Mouse (Mus musculus): ENCODE measurements around the gene Stard10.

Stard10 gene

DNA sequence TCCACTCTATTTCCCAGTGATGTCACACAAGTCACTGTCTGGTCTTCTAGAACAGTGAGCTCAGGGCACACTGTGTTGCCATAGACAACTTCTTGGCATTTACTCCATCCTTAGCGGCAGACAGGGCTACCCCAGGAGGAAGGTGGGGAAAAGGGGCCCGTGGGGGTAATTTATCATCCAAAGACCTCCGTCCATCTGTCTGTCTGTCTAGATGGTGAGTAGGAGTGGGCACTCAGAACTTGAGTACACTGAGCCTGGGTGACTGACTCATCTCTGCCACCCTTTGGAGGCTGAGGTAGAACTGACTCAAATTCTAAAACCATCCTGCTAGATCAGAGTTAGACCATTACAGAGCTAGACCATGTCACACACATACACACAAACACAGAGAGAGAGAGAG, at the start of gene Stard10:
Gene Stard10, plus strand, starts transcription at position 73 of the 400 bp plus-strand sequence.
- no peak for DNase-seq (ENCODE audit: low read depth)

DNA sequence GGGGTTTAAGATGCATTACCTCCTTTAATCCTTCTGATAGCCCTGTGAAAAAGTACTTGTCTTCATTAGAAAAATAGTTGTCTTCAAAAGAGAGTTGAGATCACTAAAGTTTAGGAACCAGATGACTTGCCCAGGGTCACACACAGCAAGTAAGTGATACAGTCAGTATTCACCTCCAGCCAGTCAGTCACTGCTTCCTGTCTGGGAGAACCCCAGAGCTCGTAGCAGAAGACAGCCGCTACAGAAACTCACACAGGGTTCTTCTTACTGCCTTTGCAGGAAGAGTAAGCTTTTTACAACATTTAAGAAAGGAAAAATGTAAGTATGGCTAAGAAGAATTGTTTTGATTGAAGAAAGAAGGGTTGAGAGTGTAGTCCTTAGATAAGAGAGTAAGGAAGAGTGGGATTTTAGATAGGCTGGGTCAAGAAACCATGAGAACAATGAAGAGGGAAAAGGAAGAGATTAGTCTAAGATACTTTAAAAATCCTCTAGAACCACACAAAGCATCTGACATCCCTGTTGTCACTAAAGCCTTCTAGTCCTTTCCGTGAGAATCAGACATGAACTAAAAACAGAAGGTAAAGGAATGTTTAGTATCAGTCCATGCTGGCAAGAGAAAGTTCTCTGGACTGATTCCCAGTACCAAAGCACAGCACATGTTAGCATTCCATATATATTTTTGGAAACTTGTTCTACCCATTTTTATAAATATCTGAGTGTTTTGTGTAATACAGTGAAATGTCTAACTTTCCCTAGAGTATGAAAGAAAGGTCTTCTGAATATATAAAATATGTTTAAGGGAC, 49.2 kb upstream of the Stard10 start:
- no peak for DNase-seq (ENCODE audit: low read depth)

DNA sequence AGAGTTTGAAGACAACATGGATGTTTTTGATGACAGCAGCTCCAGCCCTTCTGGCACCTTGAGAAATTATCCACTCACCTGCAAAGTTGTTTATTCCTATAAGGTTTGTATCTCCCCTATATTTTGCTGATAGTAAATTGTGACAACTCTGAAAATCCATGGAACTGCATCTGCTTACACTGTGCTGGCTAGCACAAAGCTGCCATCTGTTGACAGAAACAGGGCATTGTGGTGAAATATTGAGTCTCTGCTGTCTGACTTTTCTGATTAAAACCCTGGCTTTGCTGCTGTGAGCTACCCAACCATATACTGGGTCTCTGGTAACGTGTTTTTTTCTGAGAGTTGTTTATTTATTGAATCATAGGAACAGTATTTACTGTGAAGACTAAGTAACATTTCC, 45.3 kb upstream of the Stard10 start:
- no peak for DNase-seq (ENCODE audit: low read depth)

DNA sequence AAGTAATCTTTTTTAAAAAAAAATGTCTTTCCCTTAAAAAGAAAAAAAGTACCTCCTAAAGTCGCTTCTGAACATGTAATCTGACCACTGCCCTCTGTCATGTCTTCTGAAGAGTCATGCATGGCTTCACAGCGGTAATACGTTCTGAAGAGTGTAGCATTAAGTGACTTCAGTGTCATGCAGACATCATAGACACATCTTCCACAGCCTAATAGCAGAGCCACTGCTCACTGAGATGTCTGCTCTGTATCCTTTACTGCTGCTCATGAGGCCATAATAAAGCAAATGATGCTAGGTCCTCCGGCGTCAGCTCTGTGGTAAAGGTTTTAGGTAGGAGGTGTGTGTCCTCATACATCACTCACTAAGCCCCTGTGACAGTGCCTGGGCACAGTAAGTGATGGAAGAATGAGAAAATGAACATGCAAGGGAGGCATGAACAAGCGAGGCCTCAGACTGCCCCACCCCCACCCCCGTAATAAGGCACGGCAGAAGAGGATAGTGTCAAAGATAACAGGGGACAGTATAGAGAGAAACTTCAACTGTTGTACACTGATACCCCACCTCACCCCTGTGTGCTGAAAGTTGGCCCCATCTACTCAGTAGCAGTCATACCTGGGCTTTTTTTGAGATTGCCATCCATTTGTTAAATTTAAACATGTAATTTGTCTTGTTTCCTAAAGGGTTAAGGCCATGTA, 44.3 kb upstream of the Stard10 start:
- DNase-seq (ENCODE audit: low read depth): no peak

DNA sequence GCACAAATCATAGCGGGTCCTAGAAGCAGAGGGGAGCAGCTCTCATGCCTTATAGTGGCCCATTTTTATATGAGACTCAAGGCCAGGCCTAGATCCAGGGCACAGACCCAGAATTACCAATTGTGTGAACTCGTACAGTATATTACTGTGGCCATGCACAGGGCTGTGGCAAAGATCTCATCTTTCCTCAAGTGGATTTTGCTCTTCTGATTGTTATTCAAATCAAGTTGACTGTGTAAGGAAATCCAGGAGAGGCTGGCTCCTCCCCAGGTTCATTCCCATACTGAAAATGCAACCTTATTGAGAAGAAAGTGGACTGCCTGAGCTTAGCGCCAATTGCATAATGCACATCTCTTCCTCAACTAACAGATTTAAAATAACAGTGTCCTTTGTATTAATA, 34.2 kb upstream of the Stard10 start:
- DNase-seq (ENCODE audit: low read depth): no peak

DNA sequence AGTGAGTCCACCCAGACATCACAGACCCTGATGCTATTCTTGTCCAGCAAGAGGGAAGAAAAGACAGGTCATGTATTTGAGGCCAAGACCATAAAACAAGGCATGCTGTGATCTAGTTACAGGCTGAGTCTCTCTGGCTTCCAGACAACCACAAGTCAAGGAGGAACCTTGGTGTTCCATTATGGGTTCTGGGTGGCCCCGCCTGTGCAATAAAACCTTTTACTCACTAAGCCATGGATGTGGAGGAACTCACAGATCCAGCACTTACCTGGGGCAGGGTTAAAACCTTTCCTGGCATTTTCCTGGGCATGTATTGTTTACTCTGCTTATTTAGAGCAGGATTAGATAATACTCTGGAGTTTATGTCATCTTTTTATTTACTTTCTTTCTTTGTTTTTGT, 32.4 kb upstream of the Stard10 start:
- no peak for DNase-seq (ENCODE audit: low read depth)

DNA sequence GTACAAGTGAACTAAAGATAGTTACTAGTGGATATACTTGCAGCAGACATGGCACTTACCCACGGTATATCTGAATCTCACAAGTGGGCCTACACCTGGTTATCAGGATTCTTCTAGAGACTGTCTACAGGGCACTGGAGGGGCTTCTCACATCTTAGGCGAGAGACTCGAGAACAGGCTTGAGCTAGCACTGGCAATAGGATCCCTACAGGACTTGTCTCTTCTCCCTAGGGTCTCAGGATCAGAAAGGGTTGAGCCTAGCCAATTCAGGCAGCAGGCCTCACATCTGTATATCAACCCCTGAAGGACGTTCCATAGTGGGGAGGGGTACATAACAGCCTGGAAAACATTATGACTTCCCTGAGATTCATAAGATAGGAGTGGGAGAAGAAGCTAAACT, 30.0 kb upstream of the Stard10 start:
- no peak for DNase-seq (ENCODE audit: low read depth)

DNA sequence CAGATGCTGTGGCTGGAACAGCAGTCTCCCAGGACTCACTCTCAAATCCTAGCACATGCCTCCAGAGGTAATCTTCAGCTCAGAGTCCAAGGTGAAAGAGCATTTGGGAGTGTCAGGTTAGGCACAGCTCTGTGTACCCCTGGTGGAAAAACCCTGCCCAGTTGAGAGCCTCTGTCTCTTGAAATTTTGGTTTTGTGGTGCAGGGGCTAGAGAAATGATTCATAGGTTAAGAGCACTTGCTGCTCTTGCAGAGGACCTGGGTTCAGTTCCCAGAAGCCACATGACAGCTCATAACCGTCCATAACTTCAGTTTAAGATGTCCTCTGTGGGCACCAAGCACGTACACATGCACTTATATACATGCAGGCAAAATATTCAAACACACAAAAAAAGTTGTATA, 29.1 kb upstream of the Stard10 start:
- no peak for DNase-seq (ENCODE audit: low read depth)

DNA sequence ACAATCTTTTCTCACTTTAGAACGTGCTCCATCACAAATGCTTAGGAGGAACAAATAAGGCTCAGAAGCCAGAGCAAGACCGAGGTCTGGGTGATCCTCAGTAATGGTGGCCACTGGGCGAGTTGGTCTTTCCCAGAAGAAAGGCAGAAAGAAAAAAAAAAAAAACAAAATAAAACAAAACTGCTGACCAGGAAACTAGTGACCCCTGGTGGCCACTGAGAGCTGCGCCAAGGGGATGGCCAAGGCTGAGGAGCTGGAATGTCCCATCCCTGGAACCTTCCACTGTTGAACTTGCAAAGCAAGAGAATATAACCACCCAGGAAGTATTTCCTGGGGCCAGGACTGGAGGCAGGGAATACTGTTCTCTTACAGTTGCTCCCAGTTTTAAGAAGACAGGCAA, 28.4 kb upstream of the Stard10 start:
- DNase-seq (ENCODE audit: low read depth): no peak

DNA sequence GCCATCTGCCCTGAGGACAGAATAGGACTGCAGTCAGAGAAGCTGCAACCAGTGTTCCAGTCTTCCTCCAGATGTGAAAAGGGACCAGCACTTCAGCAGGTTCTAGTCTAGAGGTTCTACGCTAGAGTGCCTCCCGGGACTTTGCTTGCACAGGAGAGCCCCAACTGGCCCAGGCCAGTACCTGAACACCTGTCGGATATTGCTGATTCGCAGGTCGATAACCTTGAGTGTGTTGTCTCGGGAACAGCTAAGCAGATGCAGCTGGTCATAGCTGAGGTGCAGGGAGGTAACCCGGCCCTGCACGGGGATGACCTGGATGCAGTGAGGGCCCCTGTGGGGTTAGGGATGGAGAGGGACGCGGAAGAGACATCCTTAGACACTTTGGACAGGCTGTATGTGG, 26.5 kb upstream of the Stard10 start:
- DNase-seq (ENCODE audit: low read depth): no peak

DNA sequence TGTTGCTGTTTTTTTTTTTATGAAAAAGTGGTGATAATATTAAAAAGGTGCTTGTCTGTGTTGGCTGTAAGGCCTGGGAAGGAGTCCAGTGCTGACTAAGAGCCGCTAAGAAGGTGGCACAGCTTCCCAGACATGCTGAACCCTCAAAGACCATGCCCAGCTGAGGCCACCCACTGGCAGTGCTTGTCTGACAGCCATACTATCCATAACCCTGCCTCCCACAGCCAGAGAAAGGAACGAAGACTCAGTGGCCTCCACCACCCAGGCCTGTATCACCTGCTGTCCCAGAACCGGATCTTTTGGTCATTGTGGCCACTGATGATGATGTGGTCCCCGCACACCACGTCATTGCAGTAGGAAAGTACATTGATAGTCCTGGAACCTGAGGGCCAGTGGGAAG, 25.7 kb upstream of the Stard10 start:
- DNase-seq (ENCODE audit: low read depth): no peak

DNA sequence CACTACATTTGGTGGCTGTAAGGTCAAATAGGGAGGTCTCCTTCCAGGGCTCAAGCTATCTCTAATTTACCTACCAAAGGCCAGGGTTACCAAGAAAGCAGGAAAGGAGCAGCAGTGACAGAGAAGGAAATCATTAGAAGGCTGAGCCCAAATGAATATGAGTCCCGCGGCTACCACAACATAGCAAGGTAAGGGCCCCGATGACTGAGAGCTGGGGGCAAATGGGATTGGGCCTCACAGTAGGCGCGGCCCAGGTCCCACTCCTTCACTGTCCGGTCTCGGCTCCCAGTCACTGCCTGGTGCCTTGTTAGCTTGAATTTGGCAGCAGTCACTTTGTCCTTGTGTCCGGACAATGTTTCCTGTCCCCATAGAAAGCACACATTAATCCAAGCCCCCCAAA, 25.2 kb upstream of the Stard10 start:
- no peak for DNase-seq (ENCODE audit: low read depth)

DNA sequence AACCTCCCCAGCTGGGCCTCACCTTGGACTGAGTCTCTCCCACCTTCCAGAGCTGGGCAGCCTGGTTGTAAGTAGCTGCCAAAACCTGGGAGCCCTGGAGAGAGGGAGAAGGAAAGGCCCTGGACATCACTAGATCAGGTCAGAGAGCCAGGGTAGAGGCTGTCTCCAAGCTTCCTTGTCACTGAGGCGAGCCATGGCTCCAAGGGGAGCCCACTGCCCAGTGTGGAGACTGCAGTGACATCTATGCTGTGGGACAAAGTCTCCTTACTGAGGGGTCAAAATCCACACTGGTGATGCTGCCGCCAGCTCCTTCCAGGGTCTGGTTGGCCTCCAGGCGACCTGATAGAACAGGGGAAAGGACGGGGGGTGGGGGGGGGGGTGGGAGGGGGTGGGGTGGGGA, 24.8 kb upstream of the Stard10 start:
- DNase-seq (ENCODE audit: low read depth): no peak

DNA sequence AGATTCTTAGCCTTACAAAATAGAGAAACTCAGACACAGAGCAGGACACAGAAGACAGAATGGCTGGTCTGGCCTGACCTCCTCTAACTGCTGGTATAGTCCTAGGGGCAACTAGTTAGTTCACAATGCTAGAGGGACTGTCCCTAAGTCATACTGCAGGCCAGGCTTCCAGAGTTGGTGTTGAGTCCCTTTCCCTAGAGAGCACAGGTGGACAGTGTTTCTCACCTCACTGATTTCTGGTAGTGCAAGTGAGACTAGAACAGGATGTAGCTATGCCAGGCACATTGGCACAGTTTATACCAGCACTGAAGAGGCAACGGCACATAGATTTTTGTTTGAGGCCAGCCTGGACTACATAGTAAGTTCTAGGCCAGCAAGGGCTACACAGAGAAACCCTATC, 24.2 kb upstream of the Stard10 start:
- no peak for DNase-seq (ENCODE audit: low read depth)

DNA sequence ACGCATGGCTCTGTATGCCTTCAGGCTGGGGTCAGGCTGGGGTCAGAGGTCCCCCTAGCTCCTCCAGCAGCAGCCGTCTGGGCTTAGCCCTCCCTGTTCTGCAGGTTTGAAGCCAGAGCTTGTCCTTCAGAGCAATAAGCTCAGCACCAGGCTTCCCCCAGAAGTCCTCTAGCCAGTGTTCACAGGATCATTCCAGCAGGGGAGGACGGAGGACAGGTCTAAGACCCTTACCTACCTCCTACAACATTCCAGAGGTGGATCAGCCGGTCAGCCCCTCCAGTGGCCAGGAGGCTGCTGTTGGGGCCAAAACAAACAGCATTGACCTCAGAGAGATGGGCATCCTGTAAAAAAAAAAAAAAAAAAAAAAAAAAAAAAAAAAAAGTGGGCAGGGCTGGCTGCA, 23.7 kb upstream of the Stard10 start:
- no peak for DNase-seq (ENCODE audit: low read depth)

DNA sequence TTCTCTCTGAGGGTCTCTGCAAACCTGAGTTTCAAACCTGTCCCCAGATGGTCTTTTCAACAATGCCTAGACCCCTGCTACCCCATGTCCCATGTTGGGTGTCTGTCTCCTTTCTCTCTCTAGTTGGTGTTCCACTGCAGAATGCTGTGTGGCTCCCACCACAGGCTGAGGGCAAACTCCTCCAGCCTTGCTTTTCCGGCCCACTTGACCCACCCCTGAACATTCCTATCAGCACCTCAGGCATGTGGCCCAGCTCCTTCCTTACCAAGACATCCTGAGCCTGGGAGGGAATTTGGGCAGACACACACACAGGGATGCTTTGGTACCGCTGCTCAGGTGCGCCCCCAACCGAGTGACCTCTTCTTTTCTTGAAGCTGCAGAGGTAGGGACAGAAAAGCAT, 23.3 kb upstream of the Stard10 start:
- DNase-seq (ENCODE audit: low read depth): no peak

DNA sequence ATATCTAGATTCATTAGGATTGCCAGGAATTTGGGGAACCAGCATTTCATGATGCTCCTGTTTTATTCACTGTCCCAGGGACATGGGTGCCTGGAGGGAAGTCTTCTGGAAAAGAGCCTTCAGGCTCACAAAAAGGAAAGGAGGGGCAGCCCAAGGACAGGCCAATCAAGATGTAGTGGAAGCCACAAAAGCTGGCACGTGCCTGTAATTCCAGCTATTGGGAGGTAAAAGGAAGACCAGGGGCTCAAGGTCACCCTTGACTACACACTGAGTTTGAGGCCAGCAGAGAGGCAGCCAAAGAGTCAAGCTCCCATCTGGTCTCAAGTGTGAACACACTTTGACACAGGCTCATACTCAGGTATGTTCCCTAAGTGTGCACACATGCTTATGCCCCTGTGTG, 21.4 kb upstream of the Stard10 start:
- no peak for DNase-seq (ENCODE audit: low read depth)

DNA sequence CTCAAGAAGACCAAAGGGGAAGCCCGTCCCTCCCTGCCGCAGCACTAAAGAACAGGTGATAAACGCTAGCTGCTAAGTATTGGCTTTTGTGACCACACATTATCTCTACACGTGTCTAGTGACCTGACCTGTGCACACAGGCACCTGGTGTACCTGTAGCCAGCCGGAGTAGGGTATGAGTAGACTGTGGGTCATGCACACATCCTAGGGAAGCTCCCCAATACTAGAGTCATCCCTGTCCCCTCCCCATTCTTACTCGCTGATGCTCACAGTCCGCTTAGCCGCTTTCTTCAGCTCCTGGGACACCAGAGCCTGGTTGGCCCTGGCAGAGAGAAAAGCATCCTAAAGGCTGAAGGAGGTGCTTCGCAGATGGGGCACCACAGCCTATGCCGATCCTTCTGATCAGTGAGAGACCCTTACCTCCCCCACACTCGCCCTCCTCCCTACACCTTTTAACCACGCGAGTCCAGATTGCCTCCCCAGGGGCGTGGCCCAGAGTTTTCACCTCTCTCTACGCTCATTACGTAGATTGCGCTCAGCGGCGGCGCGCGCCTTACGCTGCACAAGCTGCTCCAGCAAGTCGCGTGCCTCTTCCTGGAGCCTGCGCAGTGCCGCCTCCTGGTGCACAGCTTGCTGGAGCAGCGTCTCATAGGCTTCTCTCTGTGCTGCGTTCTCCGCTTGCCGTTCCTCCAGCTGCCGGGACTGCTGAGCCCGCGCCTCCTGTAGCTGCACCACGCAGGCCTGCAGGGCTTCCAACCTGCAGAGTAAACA, 20.4 kb upstream of the Stard10 start:
- DNase-seq (ENCODE audit: low read depth): no peak

DNA sequence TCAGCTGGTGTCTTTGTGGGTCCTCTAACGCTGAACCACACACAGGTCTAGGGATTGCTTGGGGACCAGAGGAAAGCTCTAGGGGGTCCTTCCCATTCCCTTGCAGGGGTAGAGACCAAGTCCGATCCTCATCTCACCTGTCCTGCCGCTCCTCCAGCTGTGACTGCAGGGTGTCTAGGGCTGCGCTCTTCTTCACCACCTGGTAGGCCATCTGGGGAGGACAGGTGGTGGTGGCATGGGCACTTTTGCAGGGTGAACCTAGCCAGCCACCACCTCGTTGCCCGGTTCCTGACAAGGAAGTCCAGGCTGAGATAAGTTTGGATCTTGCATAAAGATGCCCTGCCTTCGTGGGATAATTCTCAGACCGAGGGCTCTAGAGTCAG, 19.9 kb upstream of the Stard10 start:
- DNase-seq (ENCODE audit: low read depth): no peak

DNA sequence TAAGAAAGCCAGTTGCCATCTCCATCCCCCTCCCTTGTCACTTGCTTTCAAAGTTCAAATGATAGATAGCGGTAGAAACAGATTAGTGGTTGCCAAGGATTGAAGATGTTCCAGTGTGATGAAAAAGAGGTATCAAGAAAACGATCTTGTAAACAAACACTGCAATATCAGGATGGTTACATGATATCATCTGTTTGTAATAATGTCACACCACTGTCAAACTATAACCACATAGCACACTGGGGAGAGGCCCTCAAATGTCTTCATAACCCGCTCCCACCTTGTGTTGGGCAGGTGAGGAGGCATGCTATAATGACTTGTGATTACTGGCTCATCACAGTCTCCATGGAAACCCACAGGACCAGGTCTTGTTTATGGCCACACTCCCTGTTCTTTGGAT, 18.5 kb upstream of the Stard10 start:
- DNase-seq (ENCODE audit: low read depth): no peak

DNA sequence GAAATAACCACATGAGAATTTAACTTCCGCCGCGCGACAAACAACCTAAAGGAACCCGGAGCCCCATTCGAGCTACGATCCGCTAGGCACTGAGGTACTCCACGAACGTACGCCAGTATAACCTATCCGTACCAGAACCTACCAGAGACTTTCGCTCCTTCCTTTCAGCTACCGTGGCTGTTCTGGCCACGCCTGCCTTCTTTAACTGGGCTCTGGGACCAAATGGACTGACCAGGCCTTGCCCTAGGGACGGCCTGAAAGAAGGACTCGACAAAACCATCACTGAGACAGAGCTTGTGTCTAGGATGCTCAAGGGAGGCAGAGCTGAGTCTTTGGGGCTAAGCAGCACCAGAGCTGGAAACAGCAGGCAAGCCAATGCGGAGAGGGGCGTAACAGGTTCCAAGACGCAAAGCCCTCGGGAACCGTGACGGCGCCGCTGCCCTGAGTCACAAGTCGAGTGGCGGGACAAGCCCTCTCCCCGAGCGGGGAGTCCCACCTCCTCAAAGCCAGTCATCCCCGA, 15.5 kb upstream of the Stard10 start:
- DNase-seq (ENCODE audit: low read depth): no peak

DNA sequence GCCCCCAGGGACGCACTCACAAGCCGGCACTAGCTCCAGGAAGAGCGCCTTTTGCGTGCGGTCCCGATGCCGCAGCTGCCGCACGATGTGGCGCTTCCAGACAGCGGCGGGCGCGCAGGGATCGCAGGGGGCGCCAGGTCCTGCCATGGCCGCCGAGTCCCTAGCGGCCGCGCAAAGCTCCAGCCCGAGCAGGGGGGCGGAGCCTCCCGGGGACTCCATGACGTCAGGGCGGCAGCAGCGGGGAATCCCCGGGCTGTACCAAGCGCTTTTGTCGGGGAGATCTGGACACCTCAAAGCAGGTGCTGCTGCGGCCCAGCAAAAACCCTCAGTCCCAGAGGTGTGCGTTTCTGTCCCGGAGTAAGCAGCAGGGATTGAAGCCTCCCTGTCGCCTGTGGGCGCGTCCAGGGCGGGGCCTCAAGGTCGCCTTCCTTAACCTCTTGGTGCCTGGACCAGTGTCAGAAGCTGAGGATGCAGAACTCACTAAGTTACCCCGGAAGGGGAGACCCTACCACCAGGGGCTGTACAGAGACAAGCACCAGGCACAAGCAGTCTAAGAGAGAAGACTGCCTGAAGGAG, 14.9 kb upstream of the Stard10 start, which contains the start of gene Atg16l2:
Gene Atg16l2, minus strand, starts transcription at position 371 of the 576 bp plus-strand sequence.
- peak; percentile 76 for DNase-seq (ENCODE audit: low read depth)

All from fibroblast of lung, adult 2 months (primary cell).